Mouse (Mus musculus) c-Kit-positive CD71-negative TER-119-negative erythroid progenitor cells, embryonic 14.5 days (primary cell): ENCODE measurements at regions not wholly inside any gene's neighbourhood (a gene's known extent, or its start where the extent isn't known, plus 50 kb on each side); places are given as distances from the start of the nearest gene placed in this dataset.

Experiments used
- DNase-seq: peaks from one replicate; pipeline ENCODE4 v3.0.0-alpha.2; 2013; ENCODE audit warnings: low read depth

DNA sequence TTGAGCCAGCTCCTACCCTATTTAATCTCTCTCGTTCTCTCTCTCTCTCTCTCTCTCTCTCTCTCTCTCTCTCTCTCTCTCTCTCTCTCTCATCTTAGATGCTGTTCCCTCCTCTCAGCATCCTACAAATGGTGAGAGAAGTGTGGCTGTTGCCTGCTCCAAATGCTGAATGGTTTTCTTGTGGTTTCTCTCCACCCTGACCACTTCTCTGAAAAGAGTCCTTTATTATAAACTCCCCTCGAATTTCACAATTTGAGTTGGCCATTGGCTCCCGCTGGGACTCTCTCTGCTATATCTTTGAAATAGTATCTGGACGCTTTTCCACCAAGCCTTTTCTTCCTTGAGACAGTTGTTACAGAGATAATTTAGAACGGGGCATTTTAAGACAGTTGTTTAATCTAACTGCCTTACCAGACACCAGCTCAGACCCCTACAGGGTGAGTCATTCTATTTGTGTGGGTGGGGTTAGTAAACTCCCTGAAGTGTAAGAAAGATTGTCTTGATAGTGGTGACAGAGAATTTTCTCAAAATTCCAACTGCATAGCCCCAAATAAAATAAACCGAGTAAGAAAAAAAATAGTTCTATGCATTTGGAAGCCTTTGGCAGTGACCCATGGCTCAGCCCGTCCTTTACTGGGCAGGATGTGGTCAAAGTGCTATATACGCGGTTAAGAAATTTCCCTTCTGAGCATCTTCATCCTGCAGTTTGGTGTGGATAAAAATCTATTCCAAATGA, 58.7 kb upstream of the Ado start:
- peak; percentile 24 for DNase-seq

DNA sequence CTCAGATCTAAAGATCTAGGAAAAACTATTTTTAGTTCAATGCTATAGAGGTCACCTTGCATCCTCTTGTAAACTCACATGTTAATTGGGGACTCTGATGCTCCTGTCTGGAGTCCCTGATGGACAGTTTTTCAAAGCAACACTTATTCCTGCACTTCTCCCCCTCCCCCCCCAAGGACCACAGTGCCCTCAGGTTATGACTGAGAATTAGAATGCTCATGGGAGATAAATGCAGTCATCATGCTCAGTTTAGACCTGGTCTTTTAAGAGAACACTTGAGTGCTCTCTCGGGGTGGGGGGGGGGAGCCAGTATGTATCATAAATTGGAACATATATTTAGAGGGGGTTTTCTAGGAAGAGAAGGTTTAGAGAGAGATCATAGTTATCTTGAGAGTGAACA, 58.0 kb upstream of the Ado start:
- DNase-seq, result no peak

DNA sequence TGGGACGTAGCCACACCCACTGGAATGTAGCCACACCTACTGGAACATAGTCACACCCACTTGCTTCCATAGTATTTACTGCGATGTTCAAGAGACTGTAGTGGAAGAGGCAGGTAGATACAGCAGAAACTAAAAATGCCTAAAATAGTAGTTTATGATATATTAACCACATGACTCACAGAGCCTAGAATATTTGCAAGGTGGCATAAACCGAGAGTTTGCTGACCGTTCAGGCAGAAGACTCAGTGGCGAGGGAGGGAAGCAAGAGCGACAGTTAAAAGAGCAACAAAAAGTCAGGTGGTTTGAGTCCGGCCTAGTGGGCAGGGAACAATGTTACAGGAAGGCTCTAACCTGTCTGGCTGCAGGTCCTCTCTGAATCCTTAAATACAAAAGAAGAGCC, 50.6 kb upstream of the Ado start:
- no peak for DNase-seq

DNA sequence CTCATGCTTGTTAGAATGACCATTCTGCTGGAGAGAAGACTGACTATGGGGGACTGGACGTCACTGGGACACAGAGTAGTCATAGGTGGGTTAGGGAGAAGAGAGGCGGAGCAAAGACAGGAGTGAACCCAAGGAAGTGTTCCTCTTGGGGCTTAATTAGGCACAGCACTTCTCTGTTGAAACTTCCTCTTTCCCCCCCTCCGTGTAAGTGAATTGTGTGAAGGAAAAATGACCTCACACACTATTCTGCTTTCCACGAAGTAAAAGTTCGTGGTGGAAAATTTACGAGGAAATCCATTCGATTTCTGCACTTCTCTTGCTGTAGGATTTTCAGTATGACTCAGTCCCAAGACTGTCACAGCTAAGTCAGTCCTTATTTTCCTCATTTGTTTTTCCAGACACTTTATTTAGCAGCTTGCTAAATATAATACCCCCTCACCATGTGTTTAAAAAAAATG, 49.9 kb upstream of the Ado start:
- DNase-seq, result no peak
